In genomic region chr3:152158344-152159291, GRCm38 (mm10) we compare ENCODE assay signal across 15 mouse cellular contexts. TPM values are rescaled to one million over a fixed set of nuclear protein-coding genes. Genes with fewer than 3 reads are reported as not detected.
A peak's percentile ranks its signal among the peaks of the same experiment; 100 is the strongest.
DNase-seq lines count a peak whose midpoint lies in the region; ATAC-seq and TF ChIP-seq lines count a peak whose summit lies in the region.
"Had no signal": no experiment of that assay in that cellular context is flagged by ENCODE, and none has a peak within 500 bp of the region (broad histone marks: within the 10 kb centered on the region; RNA-seq: fewer than 3 reads in every experiment).

No protein-coding gene starts in this region.

- no peaks in the 10 kb centered on the region for H3K9me3 ChIP-seq in kidney, embryonic 16.5 days (ENCODE audit: low read length)
- H3K9me3 ChIP-seq in midbrain, embryonic 12.5 days: no peaks in the 10 kb centered on the region
- H3K9me3 ChIP-seq in midbrain, embryonic 16.5 days (replicated peaks; ENCODE audit: control insufficient read depth, low read length, poor library complexity, severe bottlenecking): no peaks in the 10 kb centered on the region
- H3K9me3 ChIP-seq in hindbrain, embryonic 12.5 days (replicated peaks): no peaks in the 10 kb centered on the region
- no peaks in the 10 kb centered on the region for H3K9me3 ChIP-seq in neural tube, embryonic 12.5 days
- no peaks in the 10 kb centered on the region for H3K9me3 ChIP-seq in intestine, embryonic 16.5 days (ENCODE audit: control insufficient read depth, low read length)

- no peaks in the 10 kb centered on the region for H3K27me3 ChIP-seq in kidney, adult 2 months (replicated peaks; ENCODE audit: control insufficient read depth, insufficient read depth, low read length)
- no peaks in the 10 kb centered on the region for H3K27me3 ChIP-seq in kidney, embryonic 16.5 days (ENCODE audit: insufficient read depth, low read length)
- H3K27me3 ChIP-seq in midbrain, embryonic 12.5 days: peaks cover 10% of the 10 kb centered on the region
- H3K27me3 ChIP-seq in midbrain, embryonic 16.5 days (ENCODE audit: control insufficient read depth, insufficient read depth, low read depth, low read length): no peaks in the 10 kb centered on the region
- H3K27me3 ChIP-seq in hindbrain, embryonic 12.5 days: 0 out of 2 replicates have a peak, but pooled peaks cover 4% of the 10 kb centered on the region
- no peaks in the 10 kb centered on the region; the same call in 1 of the 2 replicates for H3K27me3 ChIP-seq in neural tube, embryonic 12.5 days (replicated peaks)
- no peaks in the 10 kb centered on the region for H3K27me3 ChIP-seq in intestine, embryonic 16.5 days (replicated peaks; ENCODE audit: control insufficient read depth, insufficient read depth, low read length)

- no peak for TF ChIP-seq CTCF in kidney, adult 2 months (conservative IDR thresholded peaks at IDR 0.05; ENCODE audit: insufficient read depth, insufficient read length, low read depth, low read length)

- peaks cover 12% of the 10 kb centered on the region; the same call in 1 of the 2 replicates for H3K4me1 ChIP-seq in kidney, adult 2 months (ENCODE audit: control insufficient read depth, insufficient read depth, low read length)
- no peaks in the 10 kb centered on the region for H3K4me1 ChIP-seq in kidney, embryonic 16.5 days (ENCODE audit: insufficient read depth, low read length)
- no peaks in the 10 kb centered on the region for H3K4me1 ChIP-seq in midbrain, embryonic 12.5 days
- no peaks in the 10 kb centered on the region; the same call in 1 of the 2 replicates for H3K4me1 ChIP-seq in midbrain, embryonic 16.5 days (ENCODE audit: control insufficient read depth, insufficient read depth, low read length)
- peaks cover 6% of the 10 kb centered on the region; the same call in 1 of the 2 replicates for H3K4me1 ChIP-seq in hindbrain, embryonic 12.5 days
- H3K4me1 ChIP-seq in neural tube, embryonic 12.5 days: no peaks in the 10 kb centered on the region
- peaks cover 20% of the 10 kb centered on the region; the same call in 1 of the 2 replicates for H3K4me1 ChIP-seq in intestine, embryonic 16.5 days (ENCODE audit: control insufficient read depth, insufficient read depth, low read length)

- WGBS in kidney, adult 2 months: 58% methylated on average over 10 of the region's 10 CpGs
- WGBS in kidney, embryonic 16.5 days: 78% methylated on average over 10 of the region's 10 CpGs
- 82% methylated on average over 10 of the region's 10 CpGs for WGBS in midbrain, embryonic 12.5 days
- WGBS in midbrain, embryonic 16.5 days: 62% methylated on average over 10 of the region's 10 CpGs
- 65% methylated on average over 10 of the region's 10 CpGs for WGBS in hindbrain, embryonic 12.5 days
- 64% methylated on average over 10 of the region's 10 CpGs for WGBS in neural tube, embryonic 12.5 days
- whole genome bisulfite sequencing in intestine, embryonic 16.5 days: 67% methylated on average over 10 of the region's 10 CpGs

- DNase-seq in kidney, adult 2 months: peak; percentile 86
- DNase-seq in spleen, adult 12 weeks (ENCODE audit: low spot score): no peak
- DNase-seq: cerebellum, adult 8-10 months; embryo, embryonic 11 days; gastrocnemius, postnatal 14 days had no signal

- H3K4me2 ChIP-seq in kidney, embryonic 16.5 days (replicated peaks; ENCODE audit: low read depth, low read length): no peak overlapping the region
- H3K4me2 ChIP-seq in midbrain, embryonic 12.5 days (replicated peaks): no peak overlapping the region
- no peak overlapping the region for H3K4me2 ChIP-seq in midbrain, embryonic 16.5 days (ENCODE audit: low read length)
- H3K4me2 ChIP-seq in hindbrain, embryonic 12.5 days (replicated peaks): no peak overlapping the region
- no peak overlapping the region for H3K4me2 ChIP-seq in neural tube, embryonic 12.5 days (replicated peaks)
- no peak overlapping the region for H3K4me2 ChIP-seq in intestine, embryonic 16.5 days (ENCODE audit: low read depth, low read length)
- H3K4me2 ChIP-seq: heart, embryonic 11.5 days had no signal

- no peak for ATAC-seq in kidney, embryonic 16.5 days (ENCODE audit: low FRiP score, low TSS enrichment)
- ATAC-seq in midbrain, embryonic 12.5 days (ENCODE audit: low FRiP score, low read depth): peak; percentile 74
- ATAC-seq in midbrain, embryonic 16.5 days: no peak
- ATAC-seq in hindbrain, embryonic 12.5 days (ENCODE audit: low FRiP score): peak; percentile 65
- ATAC-seq in neural tube, embryonic 12.5 days (ENCODE audit: low FRiP score, low read depth): peak; percentile 62; the same call in 1 of the 2 replicates
- ATAC-seq in intestine, embryonic 16.5 days: no peak
- ATAC-seq: CD4-positive, CD25-positive, alpha-beta regulatory T cell, adult 4 months had no signal

- H3K27ac ChIP-seq in kidney, adult 2 months (ENCODE audit: insufficient read depth, low read depth, low read length): peak overlapping the region; percentile 62; the same call in 1 of the 2 replicates
- H3K27ac ChIP-seq in kidney, embryonic 16.5 days (ENCODE audit: low read length): no peak overlapping the region
- no peak overlapping the region for H3K27ac ChIP-seq in midbrain, embryonic 12.5 days (replicated peaks)
- no peak overlapping the region for H3K27ac ChIP-seq in midbrain, embryonic 16.5 days (ENCODE audit: low read length)
- no peak overlapping the region for H3K27ac ChIP-seq in hindbrain, embryonic 12.5 days
- H3K27ac ChIP-seq in neural tube, embryonic 12.5 days: no peak overlapping the region
- no peak overlapping the region for H3K27ac ChIP-seq in intestine, embryonic 16.5 days (ENCODE audit: low read length)
- H3K27ac ChIP-seq: liver, embryonic 14.5 days had no signal

- TF ChIP-seq POLR2A in kidney, adult 2 months (IDR thresholded peaks at IDR 0.05; ENCODE audit: low read depth, low read length): no peak

- no peak overlapping the region for H3K9ac ChIP-seq in kidney, embryonic 16.5 days (replicated peaks; ENCODE audit: low read length)
- H3K9ac ChIP-seq in midbrain, embryonic 12.5 days (replicated peaks): no peak overlapping the region
- no peak overlapping the region for H3K9ac ChIP-seq in midbrain, embryonic 16.5 days (ENCODE audit: low read depth, low read length)
- H3K9ac ChIP-seq in hindbrain, embryonic 12.5 days: no peak overlapping the region
- no peak overlapping the region for H3K9ac ChIP-seq in neural tube, embryonic 12.5 days
- no peak overlapping the region for H3K9ac ChIP-seq in intestine, embryonic 16.5 days (ENCODE audit: low read depth, low read length)
- H3K9ac ChIP-seq: liver, embryonic 14.5 days had no signal

- no peaks in the 10 kb centered on the region for H3K36me3 ChIP-seq in kidney, adult 2 months (ENCODE audit: control insufficient read depth, insufficient read depth, low read length)
- no peaks in the 10 kb centered on the region for H3K36me3 ChIP-seq in kidney, embryonic 16.5 days (ENCODE audit: insufficient read depth, low read length)
- no peaks in the 10 kb centered on the region for H3K36me3 ChIP-seq in midbrain, embryonic 12.5 days
- no peaks in the 10 kb centered on the region for H3K36me3 ChIP-seq in midbrain, embryonic 16.5 days (ENCODE audit: control insufficient read depth, insufficient read depth, low read length)
- H3K36me3 ChIP-seq in hindbrain, embryonic 12.5 days: no peaks in the 10 kb centered on the region
- no peaks in the 10 kb centered on the region for H3K36me3 ChIP-seq in neural tube, embryonic 12.5 days
- H3K36me3 ChIP-seq in intestine, embryonic 16.5 days (ENCODE audit: control insufficient read depth, insufficient read depth, low read length): 0 out of 2 replicates have a peak, but pooled peaks cover 3% of the 10 kb centered on the region

- H3K4me3 ChIP-seq in kidney, adult 2 months (ENCODE audit: insufficient read depth, low read depth, low read length): no peak overlapping the region
- no peak overlapping the region for H3K4me3 ChIP-seq in kidney, embryonic 16.5 days (ENCODE audit: low read length)
- H3K4me3 ChIP-seq in midbrain, embryonic 12.5 days: no peak overlapping the region
- H3K4me3 ChIP-seq in midbrain, embryonic 16.5 days (ENCODE audit: low read depth, low read length): no peak overlapping the region
- no peak overlapping the region for H3K4me3 ChIP-seq in hindbrain, embryonic 12.5 days
- H3K4me3 ChIP-seq in neural tube, embryonic 12.5 days: no peak overlapping the region
- no peak overlapping the region for H3K4me3 ChIP-seq in intestine, embryonic 16.5 days (ENCODE audit: low read length)
- H3K4me3 ChIP-seq: erythroblast, embryonic 14.5 days had no signal

RNA-seq across cellular contexts. Expression of gene Gipc2, which starts 7.4 kb away (rescaled TPM):
- polyA plus RNA-seq in kidney, adult 2 months (2012; rRNA removed): 109 and 146 TPM in 2 replicates
- 43.7 and 45.7 TPM in 2 replicates for polyA plus RNA-seq in kidney, embryonic 16.5 days (2015; fragmentation: Nextera tagmentation; extraction: Ambion mirVana)
- 1.5 and 2.4 TPM in 2 replicates for polyA plus RNA-seq in midbrain, embryonic 12.5 days (2016; fragmentation: Nextera tagmentation; extraction: Ambion mirVana)
- 13.6 and 16.2 TPM in 2 replicates for polyA plus RNA-seq in midbrain, embryonic 16.5 days (2015; fragmentation: Nextera tagmentation; extraction: Ambion mirVana)
- 2.6 and 3.3 TPM in 2 replicates for polyA plus RNA-seq in hindbrain, embryonic 12.5 days (2016; fragmentation: Nextera tagmentation; extraction: Ambion mirVana)
- polyA plus RNA-seq in neural tube, embryonic 12.5 days (2016; fragmentation: Nextera tagmentation; extraction: Ambion mirVana): 2.3 and 2.7 TPM in 2 replicates
- 244 TPM in 2 replicates for polyA plus RNA-seq in intestine, embryonic 16.5 days (2015; fragmentation: Nextera tagmentation; extraction: Ambion mirVana)
- polyA plus RNA-seq: CD4-positive, CD25-positive, alpha-beta regulatory T cell, adult 4 months; erythroblast, embryonic 14.5 days had no signal

RNA-seq across cellular contexts. Expression of gene Dnajb4, which starts 51.5 kb away (rescaled TPM):
- polyA plus RNA-seq in kidney, adult 2 months (2012; rRNA removed): 5.5 and 9.8 TPM in 2 replicates
- 34.1 and 34.2 TPM in 2 replicates for polyA plus RNA-seq in kidney, embryonic 16.5 days (2015; fragmentation: Nextera tagmentation; extraction: Ambion mirVana)
- polyA plus RNA-seq in midbrain, embryonic 12.5 days (2016; fragmentation: Nextera tagmentation; extraction: Ambion mirVana): 27.4 and 31.2 TPM in 2 replicates
- 48.8 and 52.5 TPM in 2 replicates for polyA plus RNA-seq in midbrain, embryonic 16.5 days (2015; fragmentation: Nextera tagmentation; extraction: Ambion mirVana)
- polyA plus RNA-seq in hindbrain, embryonic 12.5 days (2016; fragmentation: Nextera tagmentation; extraction: Ambion mirVana): 32.3 and 32.9 TPM in 2 replicates
- 30.3 and 31.5 TPM in 2 replicates for polyA plus RNA-seq in neural tube, embryonic 12.5 days (2016; fragmentation: Nextera tagmentation; extraction: Ambion mirVana)
- 21.7 and 23.2 TPM in 2 replicates for polyA plus RNA-seq in intestine, embryonic 16.5 days (2015; fragmentation: Nextera tagmentation; extraction: Ambion mirVana)

RNA-seq across cellular contexts. Expression of gene Fubp1, which starts 51.6 kb away (rescaled TPM):
- polyA plus RNA-seq in kidney, adult 2 months (2012; rRNA removed): 40.8 and 49.0 TPM in 2 replicates
- 258 and 286 TPM in 2 replicates for polyA plus RNA-seq in kidney, embryonic 16.5 days (2015; fragmentation: Nextera tagmentation; extraction: Ambion mirVana)
- polyA plus RNA-seq in midbrain, embryonic 12.5 days (2016; fragmentation: Nextera tagmentation; extraction: Ambion mirVana): 393 and 419 TPM in 2 replicates
- polyA plus RNA-seq in midbrain, embryonic 16.5 days (2015; fragmentation: Nextera tagmentation; extraction: Ambion mirVana): 191 and 239 TPM in 2 replicates
- polyA plus RNA-seq in hindbrain, embryonic 12.5 days (2016; fragmentation: Nextera tagmentation; extraction: Ambion mirVana): 359 and 362 TPM in 2 replicates
- polyA plus RNA-seq in neural tube, embryonic 12.5 days (2016; fragmentation: Nextera tagmentation; extraction: Ambion mirVana): 337 and 352 TPM in 2 replicates
- polyA plus RNA-seq in intestine, embryonic 16.5 days (2015; fragmentation: Nextera tagmentation; extraction: Ambion mirVana): 143 and 157 TPM in 2 replicates

Comparison
In these comparisons a context has a peak if more than half of its experiments do, and no peak if none do; other contexts are left out.
1. ATAC-seq: peak in midbrain, embryonic 12.5 days (single experiment), hindbrain, embryonic 12.5 days (single experiment) and neural tube, embryonic 12.5 days (single experiment); none in kidney, embryonic 16.5 days (single experiment), midbrain, embryonic 16.5 days (single experiment) and intestine, embryonic 16.5 days (single experiment).